Mouse (Mus musculus) MEL (cell line): Measurements from ENCODE around the gene Prss35. TPM values are rescaled to one million over a fixed set of nuclear protein-coding genes. Genes with fewer than 3 reads are reported as not detected.
A peak's percentile ranks its signal among the peaks of the same experiment; 100 is the strongest.

Experiments used
- DNase-seq: peaks from one replicate; pipeline ENCODE4 v3.0.0; 2011; ENCODE audit warnings: low read depth, low spot score
- H3K27ac ChIP-seq: 2 replicates; pipeline ENCODE4 v1.5.1; 2012; ENCODE audit warnings: low read depth, mild to moderate bottlenecking, control low read depth, low read length, moderate library complexity; ENCODE audit not compliant: control insufficient read depth
- H3K27me3 ChIP-seq, 2 experiments: fragments of 150-350 bp in 1 of 2; sonication (generic) in 1 of 2; 2 replicates each; pipeline ENCODE4 v1.6.1; 2012; ENCODE audit warnings: low read length in 2 of 2, mild to moderate bottlenecking in 2 of 2, improper control_type of control experiment in 1 of 2, moderate library complexity in 1 of 2; ENCODE audit not compliant: insufficient read depth in 2 of 2, control insufficient read depth in 1 of 2
- H3K36me3 ChIP-seq, 2 experiments: 2 replicates each; pipeline ENCODE4 v1.6.1; 2012 to 2014; ENCODE audit warnings: low read length in 2 of 2, improper control_type of control experiment in 1 of 2, inconsistent platforms in 1 of 2, mild to moderate bottlenecking in 1 of 2; ENCODE audit not compliant: insufficient read depth in 2 of 2, control insufficient read depth in 1 of 2
- H3K4me1 ChIP-seq, 2 experiments: fragments of 150-350 bp in 1 of 2; sonication (generic) in 1 of 2; 2 replicates each; pipeline ENCODE4 v1.6.1; 2012; ENCODE audit warnings: low read length in 2 of 2, improper control_type of control experiment in 1 of 2, mild to moderate bottlenecking in 1 of 2; ENCODE audit not compliant: insufficient read depth in 2 of 2, control insufficient read depth in 1 of 2
- H3K4me3 ChIP-seq, 2 experiments: fragments of 150-350 bp in 1 of 2; sonication (generic) in 1 of 2; 2 replicates each; pipeline ENCODE4 v1.5.1; 2012; ENCODE audit warnings: low read depth in 2 of 2, low read length in 2 of 2, mild to moderate bottlenecking in 2 of 2, moderate library complexity in 2 of 2, control low read depth in 1 of 2, improper control_type of control experiment in 1 of 2; ENCODE audit not compliant: control insufficient read depth in 1 of 2, insufficient read depth in 1 of 2
- H3K79me2 ChIP-seq: 2 replicates; pipeline ENCODE4 v1.6.1; 2012; ENCODE audit warnings: mild to moderate bottlenecking, low read length, moderate library complexity; ENCODE audit not compliant: control insufficient read depth, poor library complexity, insufficient read depth
- H3K9ac ChIP-seq: 2 replicates; pipeline ENCODE4 v1.6.1; 2012; ENCODE audit warnings: low read depth, mild to moderate bottlenecking, control low read depth, low read length, moderate library complexity; ENCODE audit not compliant: control insufficient read depth, poor library complexity, severe bottlenecking
- H3K9me3 ChIP-seq: fragments of 150-350 bp; sonication (generic); replicated peaks from 2 replicates; pipeline ENCODE4 v1.6.1; 2012; ENCODE audit warnings: mild to moderate bottlenecking, low read length, improper control_type of control experiment, moderate library complexity; ENCODE audit not compliant: insufficient read depth
- E2F4 ChIP-seq: IDR thresholded peaks from 2 replicates; pipeline ENCODE4 v1.6.1; 2011; ENCODE audit warnings: low read depth, low read length, improper control_type of control experiment, borderline replicate concordance
- ELF1 ChIP-seq: IDR thresholded peaks from 2 replicates; pipeline ENCODE4 v1.6.1; 2014; ENCODE audit warnings: low read depth, mild to moderate bottlenecking, inconsistent platforms, low read length, improper control_type of control experiment, moderate library complexity
- ETS1 ChIP-seq: IDR thresholded peaks from 2 replicates; pipeline ENCODE4 v1.6.1; 2012; ENCODE audit warnings: low read depth, mild to moderate bottlenecking, inconsistent platforms, low read length, improper control_type of control experiment, moderate library complexity
- GABPA ChIP-seq: IDR thresholded peaks from 2 replicates; pipeline ENCODE4 v1.6.1; 2012; ENCODE audit warnings: low read depth, mild to moderate bottlenecking, inconsistent platforms, low read length, improper control_type of control experiment, moderate library complexity
- HCFC1 ChIP-seq: IDR thresholded peaks from 2 replicates; pipeline ENCODE4 v1.6.1; 2012; ENCODE audit warnings: low read depth, mild to moderate bottlenecking, inconsistent platforms, low read length, improper control_type of control experiment, moderate library complexity
- MAFK ChIP-seq: IDR thresholded peaks from 2 replicates; pipeline ENCODE4 v1.6.1; 2011; ENCODE audit warnings: low read depth, mild to moderate bottlenecking, low read length, improper control_type of control experiment, borderline replicate concordance
- MAX ChIP-seq: IDR thresholded peaks from 2 replicates; pipeline ENCODE4 v1.6.1; 2011; ENCODE audit warnings: low read length, improper control_type of control experiment
- MAZ ChIP-seq: IDR thresholded peaks from 2 replicates; pipeline ENCODE4 v1.6.1; 2012; ENCODE audit warnings: low read depth, mild to moderate bottlenecking, inconsistent platforms, low read length, improper control_type of control experiment
- MEF2A ChIP-seq: IDR thresholded peaks from 2 replicates; pipeline ENCODE4 v1.6.1; 2014; ENCODE audit warnings: low read depth, mild to moderate bottlenecking, inconsistent platforms, low read length, improper control_type of control experiment; ENCODE audit not compliant: poor library complexity, insufficient replicate concordance, severe bottlenecking; ENCODE audit errors: extremely low read depth
- NELFE ChIP-seq: IDR thresholded peaks from 2 replicates; pipeline ENCODE4 v1.6.1; 2011; ENCODE audit warnings: low read depth, low read length, improper control_type of control experiment
- POLR2AphosphoS2 ChIP-seq: IDR thresholded peaks from 2 replicates; pipeline ENCODE4 v1.6.1; 2011; ENCODE audit warnings: low read length, improper control_type of control experiment
- POLR2AphosphoS5 ChIP-seq: IDR thresholded peaks from 2 replicates; pipeline ENCODE4 v1.6.1; 2012; ENCODE audit warnings: low read depth, borderline replicate concordance, mild to moderate bottlenecking, inconsistent platforms, low read length, moderate library complexity, mixed read lengths
- SIN3A ChIP-seq: IDR thresholded peaks from 2 replicates; pipeline ENCODE4 v1.6.1; 2012; ENCODE audit warnings: low read length, improper control_type of control experiment, inconsistent platforms
- SMC3 ChIP-seq: IDR thresholded peaks from 2 replicates; pipeline ENCODE4 v1.6.1; 2011; ENCODE audit warnings: low read depth, low read length, improper control_type of control experiment
- TAL1 ChIP-seq: IDR thresholded peaks from 2 replicates; pipeline ENCODE4 v1.6.1; 2012; ENCODE audit warnings: mild to moderate bottlenecking, inconsistent platforms, low read length, moderate library complexity, mixed read lengths
- TCF12 ChIP-seq: IDR thresholded peaks from 2 replicates; pipeline ENCODE4 v1.6.1; 2014; ENCODE audit warnings: low read depth, mild to moderate bottlenecking, inconsistent platforms, low read length, improper control_type of control experiment, moderate library complexity
- UBTF ChIP-seq: IDR thresholded peaks from 2 replicates; pipeline ENCODE4 v1.6.1; 2012; ENCODE audit warnings: low read depth, mild to moderate bottlenecking, inconsistent platforms, low read length, improper control_type of control experiment, moderate library complexity, borderline replicate concordance; ENCODE audit not compliant: insufficient read depth
- USF2 ChIP-seq, 2 experiments: IDR thresholded peaks; 2 replicates each; pipeline ENCODE4 v1.6.1; 2011 to 2012; ENCODE audit warnings: improper control_type of control experiment in 2 of 2, low read length in 2 of 2, borderline replicate concordance in 1 of 2, inconsistent platforms in 1 of 2, low read depth in 1 of 2, mild to moderate bottlenecking in 1 of 2; ENCODE audit not compliant: insufficient read depth in 1 of 2
- ZC3H11A ChIP-seq: IDR thresholded peaks from 2 replicates; pipeline ENCODE4 v1.6.1; 2012; ENCODE audit warnings: low read depth, mild to moderate bottlenecking, inconsistent platforms, low read length, improper control_type of control experiment
- ZMIZ1 ChIP-seq: IDR thresholded peaks from 2 replicates; pipeline ENCODE4 v1.6.1; 2012; ENCODE audit warnings: low read depth, mild to moderate bottlenecking, inconsistent platforms, low read length, improper control_type of control experiment, moderate library complexity
- ZNF384 ChIP-seq: IDR thresholded peaks from 2 replicates; pipeline ENCODE4 v1.6.1; 2012; ENCODE audit warnings: low read depth, mild to moderate bottlenecking, inconsistent platforms, low read length, improper control_type of control experiment
- polyA plus RNA-seq, 2 experiments: library from polyadenylated mRNA; stranded (reverse) in 1 of 2; unstranded in 1 of 2; fragments of >175 nt in 1 of 2; fragments of >200 nt in 1 of 2; gene quantifications; 2 replicates each; pipeline versions ENCODE4 v1.2.1 to v1.2.4; 2012; ENCODE audit warnings: low replicate concordance in 2 of 2, low read depth in 1 of 2; ENCODE audit not compliant: insufficient read length in 2 of 2, insufficient read depth in 1 of 2, missing spikeins in 1 of 2
- total RNA-seq: library from RNA; depleted of rRNA; stranded (reverse); fragments of 300-350 nt; gene quantifications from 2 replicates; pipeline ENCODE4 v1.2.3, GENCODE M21; 2012

Gene Prss35
- total and polyA plus RNA-seq, 3 experiments, result not detected

- no peaks in the 10 kb centered on the region for H3K79me2 ChIP-seq
- no peaks in the 10 kb centered on the region for H3K27me3 ChIP-seq
- H3K9me3 ChIP-seq, result no peaks in the 10 kb centered on the region
- peaks cover 4 to 6% of the 10 kb centered on the region in 2 experiments; a peak in 3 of 4 replicates for H3K4me1 ChIP-seq
- no peak overlapping the region for H3K27ac ChIP-seq
- no peak for DNase-seq
- TF ChIP-seq ZC3H11A (no peak), ETS1 (no peak), UBTF (no peak), TAL1 (no peak), POLR2AphosphoS2 (no peak), GABPA (no peak)
- peaks cover 0 to 8% of the 10 kb centered on the region in 2 experiments; a peak in 2 of 4 replicates for H3K36me3 ChIP-seq
- H3K9ac ChIP-seq, result no peak overlapping the region
- H3K4me3 ChIP-seq, result no peak overlapping the region
Observed at GRCm38 (mm10) chr9:86729811-86730210, 13.6 kb upstream of the Prss35 start.

- Histone ChIP-seq H3K9me3 (no peaks in the 10 kb centered on the region), H3K36me3 (no peaks in the 10 kb centered on the region)
- TF ChIP-seq ZNF384, result no peak
- TF ChIP-seq SMC3, result no peak
- no peak for TF ChIP-seq POLR2AphosphoS2
- TF ChIP-seq ELF1, result no peak
- no peak for TF ChIP-seq TCF12
- TF ChIP-seq POLR2AphosphoS5, result no peak
- no peak for TF ChIP-seq USF2 (IDR thresholded peaks at IDR 0.05; ENCODE audit: borderline replicate concordance in 1 of 2, insufficient read depth in 1 of 2, low read depth in 1 of 2, low read length in 2 of 2)
- TF ChIP-seq E2F4, result no peak
- no peak for TF ChIP-seq MEF2A
- TF ChIP-seq MAZ, result no peak
- TF ChIP-seq, all 39 proteins: peak for 0
- peak; percentile 21 for DNase-seq
- Histone ChIP-seq H3K4me3 (no peak overlapping the region), H3K9ac (no peak overlapping the region), H3K27me3 (no peaks in the 10 kb centered on the region; a peak in 1 of 4 replicates), H3K27ac (no peak overlapping the region), H3K79me2 (no peaks in the 10 kb centered on the region), H3K4me1 (peaks cover 0 to 5% of the 10 kb centered on the region in 2 experiments; a peak in 1 of 4 replicates)
Observed at GRCm38 (mm10) chr9:86734357-86734756, 9.1 kb upstream of the Prss35 start.

- Histone ChIP-seq H3K4me3 (no peak overlapping the region), H3K27me3 (no peaks in the 10 kb centered on the region; a peak in 1 of 4 replicates), H3K9me3 (no peaks in the 10 kb centered on the region), H3K27ac (no peak overlapping the region), H3K36me3 (no peaks in the 10 kb centered on the region), H3K9ac (no peak overlapping the region), H3K79me2 (no peaks in the 10 kb centered on the region), H3K4me1 (peaks cover 0 to 5% of the 10 kb centered on the region in 2 experiments; a peak in 1 of 4 replicates)
- no peak for DNase-seq
- TF ChIP-seq NELFE (no peak), MAFK (no peak), GABPA (no peak), ZMIZ1 (no peak), SIN3A (no peak), HCFC1 (no peak), MAX (no peak)
Observed at GRCm38 (mm10) chr9:86734795-86735194, 8.7 kb upstream of the Prss35 start.
